Mouse (Mus musculus): ENCODE measurements around the gene Errfi1.

DNA sequence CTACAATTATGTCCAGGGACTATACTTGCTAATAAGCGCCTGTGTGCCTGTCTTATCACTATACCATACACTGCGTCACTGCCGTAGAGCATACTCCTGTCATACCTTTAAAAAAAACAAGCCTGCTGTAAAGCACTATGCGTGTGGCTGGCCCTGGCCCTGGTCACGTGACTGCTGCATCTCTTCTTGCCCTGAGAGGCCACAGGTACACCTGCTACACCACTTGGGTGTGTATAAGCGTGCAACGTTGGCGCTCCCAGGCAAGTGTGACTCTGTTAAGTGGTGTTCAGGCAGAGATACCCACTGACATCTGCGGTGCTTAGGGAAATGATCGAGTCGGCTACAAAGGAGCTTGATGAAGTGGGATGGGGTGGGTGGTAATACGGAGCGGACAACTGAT, 17.5 kb upstream of the Errfi1 start:
- TF ChIP-seq CTCF (IDR thresholded peaks at IDR 0.05; ENCODE audit: insufficient read depth, low read depth, low read length) (no peak), POLR2A (IDR thresholded peaks at IDR 0.05; ENCODE audit: insufficient read depth, low read depth, low read length) (no peak)
